ENCODE assay signal across 8 mouse cellular contexts in the genomic region with DNA sequence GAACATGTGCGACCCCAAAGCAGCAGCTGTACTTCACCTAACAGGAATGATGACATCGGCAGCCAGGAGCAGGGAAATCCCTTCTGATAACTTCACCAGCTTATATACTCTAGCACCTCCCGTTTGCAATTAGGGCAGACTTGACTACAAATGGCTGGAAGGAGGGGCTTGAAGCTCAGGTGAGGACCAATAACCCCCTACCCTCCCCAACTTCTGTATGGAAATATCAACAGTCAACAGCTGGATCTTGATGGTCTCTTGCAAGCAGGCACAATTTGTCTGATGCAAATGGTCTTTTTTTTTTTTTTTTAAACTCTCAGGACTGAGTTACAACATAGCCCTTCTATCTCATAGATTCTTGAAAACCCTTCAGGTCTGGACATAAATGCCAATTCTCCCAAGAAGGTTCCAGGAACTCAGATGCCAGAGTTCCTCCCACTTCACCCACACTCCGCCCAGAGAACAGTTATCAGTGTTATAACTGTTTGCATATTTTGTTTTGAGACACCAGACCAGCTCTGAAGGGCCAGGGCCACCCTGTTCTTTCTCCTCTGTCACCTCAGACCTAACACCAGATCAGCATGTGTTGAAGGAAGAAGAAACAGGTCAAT. TPM values are rescaled to one million over a fixed set of nuclear protein-coding genes. Genes with fewer than 3 reads are reported as not detected.
DNase-seq lines count a peak whose midpoint lies in the region; ATAC-seq and TF ChIP-seq lines count a peak whose summit lies in the region.

A gene (minus strand): TSS at position 51 of the 611 bp plus-strand sequence.

- TF ChIP-seq POLR2A in heart, adult 2 months (IDR thresholded peaks at IDR 0.05; ENCODE audit: insufficient read depth, low read depth, low read length) = no peak
- no peak for TF ChIP-seq POLR2A in bone marrow, adult 2 months (IDR thresholded peaks at IDR 0.05; ENCODE audit: borderline replicate concordance, control insufficient read depth, low read depth, low read length)

- 50% methylated on average over 4 of the region's 4 CpGs for WGBS in heart, adult 2 months
- WGBS in bone marrow, adult 2 months = 43% methylated on average over 4 of the region's 4 CpGs
- WGBS in intestine, embryonic 15.5 days = 64% methylated on average over 4 of the region's 4 CpGs
- WGBS in midbrain, embryonic 10.5 days = 87% methylated on average over 4 of the region's 4 CpGs

- no peak within 1 kb of the TSS for H3K9ac ChIP-seq in heart, adult 2 months (ENCODE audit: low read depth, low read length)
- H3K9ac ChIP-seq in intestine, embryonic 15.5 days = no peak within 1 kb of the TSS; the same call in 1 of the 2 replicates

- peaks cover 6% of the 10 kb centered on the region for H3K4me1 ChIP-seq in heart, adult 2 months (ENCODE audit: control insufficient read depth, insufficient read depth, low read length)
- peaks cover 5% of the 10 kb centered on the region for H3K4me1 ChIP-seq in bone marrow, adult 2 months (ENCODE audit: control insufficient read depth, insufficient read depth, low read length)
- H3K4me1 ChIP-seq in intestine, embryonic 15.5 days (replicated peaks) = peaks cover 26% of the 10 kb centered on the region
- H3K4me1 ChIP-seq in midbrain, embryonic 10.5 days = peaks cover 48% of the 10 kb centered on the region

- H3K4me3 ChIP-seq in heart, adult 2 months = no peak within 1 kb of the TSS
- H3K4me3 ChIP-seq in bone marrow, adult 2 months (replicated peaks; ENCODE audit: control insufficient read depth, low read depth, low read length) = peak within 1 kb of the TSS; percentile 7
- no peak within 1 kb of the TSS for H3K4me3 ChIP-seq in intestine, embryonic 15.5 days (replicated peaks)
- H3K4me3 ChIP-seq in midbrain, embryonic 10.5 days = no peak within 1 kb of the TSS

- TF ChIP-seq CTCF in heart, adult 2 months (IDR thresholded peaks at IDR 0.05) = no peak
- no peak for TF ChIP-seq CTCF in bone marrow, adult 2 months (IDR thresholded peaks at IDR 0.05; ENCODE audit: control insufficient read depth, insufficient read depth, low read length)

- DNase-seq in heart, adult 2 months = no peak
- no peak for DNase-seq in heart, adult 9 months (ENCODE audit: low spot score in 2 of 2)
- DNase-seq in gastrocnemius, postnatal 36 days = no peak
- no peak for DNase-seq in midbrain, embryonic 10.5 days (ENCODE audit: low spot score)
- no peak for DNase-seq in urinary bladder, adult 2 months (ENCODE audit: low spot score)
- DNase-seq in kidney, adult 18-20 months = no peak

- H3K27me3 ChIP-seq in heart, adult 2 months (ENCODE audit: control insufficient read depth, insufficient read depth, low read length) = no peaks in the 10 kb centered on the region
- H3K27me3 ChIP-seq in intestine, embryonic 15.5 days (replicated peaks) = no peaks in the 10 kb centered on the region
- H3K27me3 ChIP-seq in midbrain, embryonic 10.5 days (ENCODE audit: low read depth, poor library complexity, severe bottlenecking) = peaks cover 8% of the 10 kb centered on the region

- no peak for TF ChIP-seq EP300 in heart, adult 2 months (IDR thresholded peaks at IDR 0.05; ENCODE audit: insufficient read depth, low read depth, low read length)

- no peak within 1 kb of the TSS for H3K27ac ChIP-seq in heart, adult 2 months
- H3K27ac ChIP-seq in bone marrow, adult 2 months (ENCODE audit: control insufficient read depth, insufficient read depth, low read depth, low read length, poor library complexity) = no peak within 1 kb of the TSS
- no peak within 1 kb of the TSS for H3K27ac ChIP-seq in intestine, embryonic 15.5 days
- H3K27ac ChIP-seq in midbrain, embryonic 10.5 days (replicated peaks) = no peak within 1 kb of the TSS

- H3K4me2 ChIP-seq in intestine, embryonic 15.5 days (replicated peaks) = peak within 1 kb of the TSS; percentile 76

- intact Hi-C loops in heart, adult 2 months (cut with DNase I) = loop anchor here (5.0 kb wide), 1 partner anchor 102 kb away; no protein-coding TSS in a partner anchor
- intact Hi-C loops in gastrocnemius, postnatal 36 days (cut with DNase I) = loop anchor here (5.0 kb wide), 1 partner anchor 102 kb away; no protein-coding TSS in a partner anchor

- no peak for ATAC-seq in intestine, embryonic 15.5 days

- H3K79me2 ChIP-seq in heart, adult 2 months (replicated peaks; ENCODE audit: control insufficient read depth, insufficient read depth, low read length) = no peaks in the 10 kb centered on the region

- H3K9me3 ChIP-seq in intestine, embryonic 15.5 days = no peaks in the 10 kb centered on the region
- no peaks in the 10 kb centered on the region for H3K9me3 ChIP-seq in midbrain, embryonic 10.5 days (replicated peaks)

- no peaks in the 10 kb centered on the region for H3K36me3 ChIP-seq in heart, adult 2 months (ENCODE audit: control insufficient read depth, insufficient read depth, low read length)
- H3K36me3 ChIP-seq in intestine, embryonic 15.5 days = no peaks in the 10 kb centered on the region
- peaks cover 8% of the 10 kb centered on the region for H3K36me3 ChIP-seq in midbrain, embryonic 10.5 days

RNA-seq across cellular contexts. Expression of the gene that starts here (rescaled TPM):
- 10 to 100 TPM; 13.7 to 23.6 TPM for total RNA-seq in heart, adult 2 months (2021)
- 6.2 and 7.6 TPM in 2 replicates for polyA plus RNA-seq in heart, adult 2 months (2012; rRNA removed)
- 23.1 and 35.7 TPM in 2 replicates for polyA plus RNA-seq in bone marrow, adult 2 months (2011; ENCODE audit: insufficient read depth, insufficient read length, low replicate concordance, missing spikeins)
- total RNA-seq in gastrocnemius, postnatal 36 days (2021) = 10 to 100 TPM; 21.1 to 23.7 TPM
- polyA plus RNA-seq in intestine, embryonic 15.5 days (2015; fragmentation: Nextera tagmentation; extraction: Ambion mirVana) = 41.8 and 42.8 TPM in 2 replicates
- 45.1 and 51.0 TPM in 2 replicates for polyA plus RNA-seq in midbrain, embryonic 10.5 days (2016; fragmentation: Nextera tagmentation; extraction: Ambion mirVana)
- 9.4 and 14.4 TPM in 2 replicates for polyA plus RNA-seq in urinary bladder, adult 2 months (2012; rRNA removed)
